Mouse (Mus musculus): ENCODE results near the gene Bloc1s3. TPM values are rescaled to one million over a fixed set of nuclear protein-coding genes. Genes with fewer than 3 reads are reported as not detected.
"Not testable (repeated sequence)": the region's sequence is repeated elsewhere in the genome, so short reads cannot be mapped to it uniquely, and the experiment has no call there.

Bloc1s3 gene
- polyA plus RNA-seq, 1 experiment, result 7.9 TPM

- no peak for DNase-seq (ENCODE audit: extremely low spot score in 1 of 2, low spot score in 1 of 2)
Measured at GRCm38 (mm10) chr7:19520032-19520431, 11.9 kb upstream of the Bloc1s3 start.

- no peak for DNase-seq (ENCODE audit: extremely low spot score in 1 of 2, low spot score in 1 of 2)
Measured at GRCm38 (mm10) chr7:19517652-19518365, 9.6 kb upstream of the Bloc1s3 start, which contains the start of gene Nkpd1. TSS of gene Nkpd1 (plus strand) at chr7:19517838.

DNA sequence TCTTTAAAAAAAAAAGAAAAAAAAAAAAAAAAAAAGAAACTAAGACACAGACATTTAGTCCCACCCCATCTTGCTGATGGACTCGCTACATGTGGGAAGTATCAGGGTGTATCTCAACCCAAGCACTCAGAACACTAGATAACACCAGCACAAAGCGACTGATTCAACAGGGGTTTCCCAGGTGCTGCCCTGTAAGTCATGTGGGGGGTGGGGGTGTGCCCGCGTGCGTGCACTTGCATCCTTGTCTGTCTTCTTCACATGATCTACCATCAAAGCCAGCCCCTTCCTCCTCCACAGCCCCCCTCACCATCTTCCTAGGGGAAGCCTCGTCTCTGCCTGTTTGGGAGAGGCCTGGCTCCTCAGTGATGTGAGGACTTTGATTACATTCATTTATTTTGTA is 4.2 kb upstream of the Bloc1s3 start:
- no peak for DNase-seq (ENCODE audit: extremely low spot score in 1 of 2, low spot score in 1 of 2)

GRCm38 (mm10) chr7:19511934-19512333 is 3.8 kb upstream of the Bloc1s3 start:
- DNase-seq (ENCODE audit: extremely low spot score in 1 of 2, low spot score in 1 of 2), result not testable (repeated sequence)

- DNase-seq (ENCODE audit: extremely low spot score in 1 of 2, low spot score in 1 of 2), result no peak
Measured at GRCm38 (mm10) chr7:19509786-19510185, 1.6 kb upstream of the Bloc1s3 start.

DNA sequence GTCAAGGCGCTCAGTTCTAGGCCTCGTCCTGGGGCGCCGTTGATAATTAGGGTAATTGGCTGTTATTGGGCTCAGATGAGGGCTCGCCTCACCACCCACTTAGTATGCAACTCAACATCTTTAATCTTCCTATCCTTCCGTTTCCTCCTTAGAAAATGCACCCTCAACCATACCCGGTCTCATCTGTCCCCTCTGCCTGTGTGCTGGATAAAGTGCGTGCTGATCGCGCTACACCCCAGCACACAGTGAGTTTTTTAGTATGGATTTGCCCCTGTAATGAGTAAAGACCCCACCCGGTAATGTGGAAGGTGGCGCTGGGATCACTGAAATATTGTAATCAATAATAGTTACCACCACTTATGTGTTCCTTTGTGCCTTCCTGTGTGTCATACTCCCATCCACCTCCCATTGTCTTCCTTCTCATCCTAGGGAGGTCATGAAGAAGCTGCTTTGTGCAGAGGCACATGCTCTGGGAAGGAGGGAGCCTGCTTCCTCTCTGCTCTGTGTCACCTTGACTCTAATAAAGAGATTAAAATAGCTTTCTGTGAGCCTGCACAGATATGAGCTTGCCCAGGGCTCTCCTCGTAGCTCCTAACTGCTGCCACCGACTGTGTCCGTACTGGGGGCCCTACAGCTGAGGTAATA is 879 bp upstream of the Bloc1s3 start:
- DNase-seq (ENCODE audit: extremely low spot score in 1 of 2, low spot score in 1 of 2), result no peak

DNA sequence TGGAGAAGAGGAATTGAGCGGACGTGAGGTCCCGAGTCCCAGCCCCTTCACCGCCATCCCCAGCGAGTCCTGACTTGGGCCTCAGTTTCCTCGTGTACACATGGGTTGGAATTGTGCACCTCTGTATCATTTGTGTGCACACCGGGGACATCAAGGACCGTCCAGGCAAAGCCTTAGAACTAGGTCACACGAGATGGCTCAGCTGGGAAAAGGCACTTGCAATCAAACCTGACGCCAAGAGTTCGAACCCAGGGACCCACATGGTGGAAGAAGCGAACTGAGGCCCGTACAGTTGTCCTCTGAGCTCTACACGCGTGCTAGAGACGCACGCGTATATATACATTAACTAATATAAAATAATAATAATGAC is 570 bp downstream of the Bloc1s3 start:
- no peak for DNase-seq (ENCODE audit: extremely low spot score in 1 of 2, low spot score in 1 of 2)

- DNase-seq (ENCODE audit: extremely low spot score in 1 of 2, low spot score in 1 of 2), result peak in 1 of 2 experiments; percentile 46
Measured at GRCm38 (mm10) chr7:19506969-19507611, 1.1 kb downstream of the Bloc1s3 start.

DNA sequence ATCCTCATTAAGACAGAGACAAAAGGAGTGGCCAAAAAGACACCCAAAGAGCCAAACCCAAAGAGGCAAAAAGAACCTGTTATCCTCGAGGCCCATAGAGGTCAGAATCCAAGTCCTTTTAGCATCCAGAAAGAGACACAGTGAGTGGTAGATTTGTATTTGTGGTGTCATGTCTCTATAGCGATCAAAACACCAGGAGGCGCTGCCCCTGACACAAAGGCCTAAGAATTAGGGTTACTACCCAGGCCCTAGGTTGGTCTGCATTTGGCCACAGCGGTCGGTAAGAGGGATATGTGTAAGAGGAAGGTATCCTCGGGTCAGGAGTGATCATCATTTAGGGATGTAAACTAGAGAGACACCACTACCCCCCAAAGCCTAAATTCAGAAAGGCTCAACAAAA is 1.8 kb downstream of the Bloc1s3 start:
- DNase-seq (ENCODE audit: extremely low spot score in 1 of 2, low spot score in 1 of 2), result no peak

- peak in 1 of 2 experiments; percentile 66 for DNase-seq (ENCODE audit: extremely low spot score in 1 of 2, low spot score in 1 of 2)
Measured at GRCm38 (mm10) chr7:19503481-19504068, 4.6 kb downstream of the Bloc1s3 start.

- DNase-seq (ENCODE audit: extremely low spot score in 1 of 2, low spot score in 1 of 2), result no peak
Measured at GRCm38 (mm10) chr7:19501658-19502057, 6.5 kb downstream of the Bloc1s3 start.

- DNase-seq (ENCODE audit: extremely low spot score in 1 of 2, low spot score in 1 of 2), result no peak
Measured at GRCm38 (mm10) chr7:19500420-19501363, 7.5 kb downstream of the Bloc1s3 start.

DNA sequence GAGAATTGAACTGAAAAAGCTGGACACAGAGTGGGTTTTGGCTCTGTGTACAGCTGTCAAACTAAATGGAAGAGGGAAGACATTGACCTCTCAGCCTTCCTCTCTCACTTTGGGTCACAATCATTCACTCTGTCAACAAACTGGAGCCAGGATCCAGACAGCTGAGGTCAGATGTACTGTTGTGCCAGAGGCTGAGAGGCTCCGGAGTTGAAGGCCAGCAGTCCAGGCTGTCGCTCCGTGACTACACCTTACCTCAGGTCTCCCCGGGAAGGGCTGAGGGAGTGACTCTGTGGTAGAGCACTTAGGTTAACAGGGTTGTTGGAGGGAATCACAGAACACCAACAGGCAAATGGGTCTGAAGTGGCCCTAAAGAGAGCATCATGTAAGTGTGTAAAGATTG is 9.8 kb downstream of the Bloc1s3 start:
- no peak for DNase-seq (ENCODE audit: extremely low spot score in 1 of 2, low spot score in 1 of 2)

GRCm38 (mm10) chr7:19496214-19496555 is 12.0 kb downstream of the Bloc1s3 start:
- DNase-seq (ENCODE audit: extremely low spot score in 1 of 2, low spot score in 1 of 2), result no peak

GRCm38 (mm10) chr7:19495521-19496213 is 12.5 kb downstream of the Bloc1s3 start:
- DNase-seq (ENCODE audit: extremely low spot score in 1 of 2, low spot score in 1 of 2), result no peak

- DNase-seq (ENCODE audit: extremely low spot score in 1 of 2, low spot score in 1 of 2), result no peak
Measured at GRCm38 (mm10) chr7:19494751-19495474, 13.3 kb downstream of the Bloc1s3 start.

GRCm38 (mm10) chr7:19491731-19492130 is 16.4 kb downstream of the Bloc1s3 start:
- DNase-seq (ENCODE audit: extremely low spot score in 1 of 2, low spot score in 1 of 2), result no peak

- no peak for DNase-seq (ENCODE audit: extremely low spot score in 1 of 2, low spot score in 1 of 2)
Measured at GRCm38 (mm10) chr7:19489525-19489924, 18.6 kb downstream of the Bloc1s3 start.

DNA sequence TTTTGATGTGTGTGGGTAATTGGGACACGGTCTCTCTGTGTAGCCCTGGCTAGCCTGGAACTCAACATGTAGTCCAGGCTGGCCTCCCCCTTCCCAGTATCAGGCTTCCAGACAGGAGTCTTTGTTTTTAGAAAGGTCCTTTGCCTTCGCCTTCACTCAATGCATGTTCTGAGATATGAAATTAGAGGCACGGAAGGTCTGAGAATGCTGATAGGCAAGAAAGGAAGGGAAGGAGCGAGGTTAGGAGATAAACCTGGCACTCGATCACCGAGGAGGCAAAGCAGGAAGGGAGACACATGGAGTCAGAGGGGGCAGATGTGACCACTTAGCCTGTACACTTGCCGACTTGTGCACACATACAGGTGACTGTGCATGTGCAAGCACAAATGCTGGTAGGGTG is 21.6 kb downstream of the Bloc1s3 start:
- no peak for DNase-seq (ENCODE audit: extremely low spot score in 1 of 2, low spot score in 1 of 2)
